Mouse (Mus musculus): Measurements from ENCODE around the gene Catsperd.

DNA sequence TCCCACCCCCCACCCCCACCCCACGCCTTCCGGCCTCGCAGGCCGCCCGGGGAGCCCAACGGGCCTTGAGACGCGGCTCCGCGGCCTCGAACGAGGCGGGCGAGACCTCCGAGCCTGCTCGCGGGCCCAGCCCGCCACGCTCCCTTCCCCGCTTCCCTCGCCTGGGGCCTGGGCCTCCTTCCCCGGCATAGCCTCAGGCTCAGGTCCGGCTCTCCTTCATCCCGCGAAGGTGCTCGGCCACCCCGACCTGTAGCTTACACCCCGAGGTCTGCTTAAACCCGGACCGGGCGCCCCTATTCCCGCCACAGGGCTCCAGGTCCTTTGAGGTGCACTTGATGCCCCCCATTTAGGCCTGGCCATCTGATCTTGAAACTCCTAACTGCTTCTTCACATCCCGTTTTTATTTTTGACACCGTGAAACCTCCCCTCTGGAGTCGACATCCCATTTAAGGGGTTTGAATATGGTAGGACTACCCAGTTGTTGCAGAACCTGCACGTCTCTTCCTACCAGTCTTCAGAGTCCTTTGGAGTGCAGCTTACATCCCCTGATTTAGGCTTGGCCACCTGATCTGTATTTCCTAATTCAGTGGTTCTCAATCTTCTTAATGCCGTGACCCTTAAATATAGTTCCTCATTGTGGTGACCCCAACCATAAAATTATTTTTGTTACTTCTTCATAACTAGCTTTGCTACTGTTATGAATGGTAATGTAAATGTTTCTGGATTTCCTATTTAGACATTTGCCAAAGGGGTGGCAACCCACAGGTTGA lies 45.9 kb downstream of the Catsperd start:
- no peak for TF ChIP-seq POLR2A (IDR thresholded peaks at IDR 0.05; ENCODE audit: extremely low read depth, insufficient read depth, low read length)
- no peak for TF ChIP-seq CTCF (IDR thresholded peaks at IDR 0.05; ENCODE audit: extremely low read depth, insufficient read depth, low read length)
